Mouse (Mus musculus) c-Kit-positive CD71-negative TER-119-negative erythroid progenitor cells, embryonic 14.5 days (primary cell): ENCODE data around the gene Wdfy2.
A peak's percentile ranks its signal among the peaks of the same experiment; 100 is the strongest.
"Not testable (repeated sequence)": the region's sequence is repeated elsewhere in the genome, so short reads cannot be mapped to it uniquely, and the experiment has no call there.

Experiments
- DNase-seq: peaks from one replicate; pipeline ENCODE4 v3.0.0-alpha.2; 2013; ENCODE audit warnings: low read depth

Wdfy2 gene

DNA sequence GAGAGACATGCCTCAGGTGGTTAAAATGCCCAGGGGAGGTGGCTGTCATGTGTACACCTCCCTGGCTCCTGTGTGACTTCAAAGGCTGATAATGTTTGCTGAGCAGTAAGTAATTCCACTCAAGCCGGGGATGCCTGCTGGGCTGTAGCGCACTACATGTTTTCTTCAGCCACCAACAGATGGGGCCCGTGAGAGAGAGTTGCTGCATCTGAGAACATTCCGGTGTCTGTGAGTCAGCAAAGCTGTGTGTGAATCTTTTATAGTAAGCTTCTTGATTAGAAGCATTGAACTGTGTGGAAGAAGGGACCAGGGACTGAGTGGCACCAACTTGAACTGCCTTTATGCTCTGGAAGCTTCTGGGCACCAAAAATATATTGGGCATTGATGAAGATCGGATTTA lies 42.0 kb downstream of the Wdfy2 start:
- DNase-seq: peak; percentile 56

DNA sequence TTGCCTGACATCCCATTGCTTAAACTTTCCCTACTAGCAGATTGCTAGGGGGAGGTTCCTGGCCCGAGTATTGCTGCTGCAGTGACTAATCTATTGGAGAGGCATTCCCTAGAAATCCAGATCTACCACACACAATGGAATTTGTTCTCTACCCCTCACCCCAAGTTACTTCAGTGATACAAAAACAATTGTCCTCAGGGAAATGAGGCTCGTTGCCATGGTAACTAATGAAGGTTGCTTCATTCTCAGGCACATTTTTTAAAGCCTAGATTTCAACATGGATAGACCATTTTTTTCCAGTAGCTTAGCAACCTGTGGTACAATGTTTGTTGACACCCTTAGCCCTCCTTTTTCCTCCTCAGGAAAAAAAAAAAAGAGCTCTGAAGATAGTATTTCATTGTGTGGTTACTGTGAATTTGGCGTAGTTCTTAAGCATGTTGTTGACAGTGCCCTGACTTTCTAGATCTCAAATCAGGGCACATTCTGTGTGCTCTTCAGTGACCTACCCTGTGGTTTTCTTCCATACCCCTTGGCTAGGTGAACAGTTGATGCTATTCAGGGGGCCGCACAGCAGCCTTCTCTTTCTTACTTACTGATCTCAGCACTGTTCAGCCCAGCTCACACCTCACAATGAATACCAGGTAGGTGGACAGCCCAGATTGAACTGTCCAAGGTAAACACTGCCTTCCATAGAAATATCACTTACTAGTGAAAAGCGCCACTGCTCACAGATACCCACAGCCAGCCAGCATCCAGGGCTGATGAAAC lies 42.8 kb downstream of the Wdfy2 start:
- no peak for DNase-seq

DNA sequence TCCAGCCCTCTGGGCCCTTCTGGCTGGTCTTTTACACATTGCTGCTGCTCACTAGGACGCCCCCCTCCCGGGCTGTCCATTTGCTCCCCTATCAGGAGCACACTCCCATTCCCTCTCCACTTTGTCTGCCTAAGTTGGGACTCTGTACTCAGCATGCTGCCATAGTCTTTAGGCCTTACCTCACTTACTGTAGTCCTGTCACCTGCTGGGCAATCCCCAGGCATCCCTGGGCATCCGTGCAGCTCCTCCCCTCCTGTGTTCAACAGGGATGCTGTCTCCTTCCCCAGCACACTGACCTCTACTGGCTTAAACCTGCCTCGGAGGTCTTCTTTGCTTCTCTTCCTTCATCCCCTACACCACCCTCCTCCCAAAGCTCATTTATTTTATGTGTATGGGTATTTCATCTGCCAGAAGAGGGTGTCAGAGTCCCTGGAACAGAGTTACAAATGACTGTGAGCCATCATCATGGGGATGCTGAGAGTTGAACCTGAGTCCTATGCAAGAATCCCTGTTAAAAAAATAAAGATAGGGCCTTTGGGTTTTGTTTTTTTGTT lies 44.7 kb downstream of the Wdfy2 start:
- DNase-seq: no peak

DNA sequence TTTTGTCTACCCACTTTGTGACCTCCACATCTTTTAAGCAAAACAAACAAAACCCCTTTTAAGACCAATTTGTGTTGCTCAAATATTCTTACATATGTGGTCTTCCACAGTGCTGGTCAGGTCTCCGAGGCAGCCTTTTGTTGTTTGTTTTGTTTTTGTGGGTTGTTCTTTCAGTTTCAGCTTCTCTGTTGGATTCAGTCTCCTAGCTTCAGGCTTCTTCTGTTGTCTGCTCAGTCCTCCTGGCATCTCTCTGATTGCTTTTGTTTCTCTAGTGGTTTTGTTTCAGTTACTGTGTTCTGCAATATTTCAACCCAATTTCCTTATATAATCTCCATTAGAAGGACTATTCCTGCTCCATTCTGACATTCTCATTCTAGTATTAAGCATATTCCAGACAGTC lies 46.1 kb downstream of the Wdfy2 start:
- no peak for DNase-seq

DNA sequence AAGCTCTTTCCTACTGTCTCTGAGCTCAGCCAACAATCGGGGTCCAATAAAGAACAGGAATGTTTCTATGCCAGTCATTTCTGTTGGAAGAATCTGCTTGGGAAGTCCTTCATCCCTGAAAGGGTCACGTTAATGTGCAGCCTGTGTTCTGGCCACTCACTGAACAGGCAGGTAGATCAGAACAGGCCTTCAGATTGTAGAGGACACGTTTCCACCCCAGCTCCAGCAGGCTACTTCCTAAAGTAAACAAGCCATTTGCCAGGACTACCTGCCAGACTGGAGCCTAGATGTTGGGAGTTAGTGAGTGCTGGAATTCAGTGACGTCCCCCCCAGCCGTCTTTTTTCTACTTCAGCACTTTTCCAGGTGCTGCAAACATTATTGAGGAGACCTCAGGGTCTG lies 46.7 kb downstream of the Wdfy2 start:
- DNase-seq: no peak

DNA sequence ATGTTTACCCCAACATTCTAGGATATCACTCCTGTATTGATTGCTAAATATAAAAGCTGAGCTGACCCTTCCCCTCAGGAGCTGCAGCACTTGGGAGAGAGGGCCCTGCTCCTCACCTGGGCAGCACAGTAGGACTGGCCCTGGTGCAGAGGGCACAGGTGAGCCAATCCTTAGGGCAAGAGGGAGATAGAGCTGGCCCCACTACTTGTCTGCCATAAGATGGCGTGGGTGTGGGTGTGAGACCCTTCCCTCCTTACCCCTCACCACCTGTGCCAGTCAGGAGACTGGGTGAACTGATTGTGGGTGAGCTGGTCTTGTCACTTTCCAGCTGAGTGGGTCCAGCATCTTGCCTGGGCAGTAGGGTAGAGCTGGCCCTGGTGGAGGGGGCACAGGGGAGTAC lies 47.2 kb downstream of the Wdfy2 start:
- no peak for DNase-seq

DNA sequence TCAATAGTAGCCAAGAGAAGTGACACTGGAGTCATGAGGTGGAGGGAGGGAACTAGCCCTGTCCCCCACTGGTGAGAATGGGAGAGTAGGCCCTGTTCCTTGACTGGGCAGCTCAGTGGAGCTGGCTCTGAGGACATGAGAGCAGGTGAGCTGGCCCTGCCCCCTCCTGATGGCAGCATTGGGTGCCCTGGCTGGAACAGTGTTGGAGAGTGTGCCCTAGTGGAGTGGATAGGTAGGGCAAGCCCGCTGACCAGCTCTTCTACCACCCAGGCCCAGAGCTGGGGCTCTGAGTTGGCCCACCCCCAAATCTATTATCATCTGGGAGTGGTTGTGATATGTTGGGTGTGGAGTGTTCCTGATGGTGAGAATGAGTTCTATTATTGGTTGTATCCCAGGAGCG lies 47.7 kb downstream of the Wdfy2 start:
- no peak for DNase-seq

DNA sequence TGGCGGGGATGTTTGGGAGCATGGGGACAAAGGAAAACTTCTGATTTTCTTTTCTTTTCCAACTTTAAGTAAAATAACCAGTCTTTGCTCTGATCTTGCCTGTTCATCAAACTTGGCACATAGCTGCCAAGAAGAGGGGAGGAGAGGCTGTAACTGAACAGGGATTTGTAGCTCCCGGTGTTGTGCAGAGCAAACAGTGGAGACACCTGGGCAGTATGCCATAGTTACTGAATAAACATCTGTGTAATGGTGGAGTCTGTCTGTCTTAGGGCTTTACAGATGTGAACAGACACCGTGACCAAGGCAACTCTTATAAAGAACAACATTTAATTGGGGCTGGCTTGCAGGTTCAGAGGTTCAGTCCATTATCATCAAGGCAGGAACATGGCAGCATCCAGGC lies 53.9 kb downstream of the Wdfy2 start:
- no peak for DNase-seq

DNA sequence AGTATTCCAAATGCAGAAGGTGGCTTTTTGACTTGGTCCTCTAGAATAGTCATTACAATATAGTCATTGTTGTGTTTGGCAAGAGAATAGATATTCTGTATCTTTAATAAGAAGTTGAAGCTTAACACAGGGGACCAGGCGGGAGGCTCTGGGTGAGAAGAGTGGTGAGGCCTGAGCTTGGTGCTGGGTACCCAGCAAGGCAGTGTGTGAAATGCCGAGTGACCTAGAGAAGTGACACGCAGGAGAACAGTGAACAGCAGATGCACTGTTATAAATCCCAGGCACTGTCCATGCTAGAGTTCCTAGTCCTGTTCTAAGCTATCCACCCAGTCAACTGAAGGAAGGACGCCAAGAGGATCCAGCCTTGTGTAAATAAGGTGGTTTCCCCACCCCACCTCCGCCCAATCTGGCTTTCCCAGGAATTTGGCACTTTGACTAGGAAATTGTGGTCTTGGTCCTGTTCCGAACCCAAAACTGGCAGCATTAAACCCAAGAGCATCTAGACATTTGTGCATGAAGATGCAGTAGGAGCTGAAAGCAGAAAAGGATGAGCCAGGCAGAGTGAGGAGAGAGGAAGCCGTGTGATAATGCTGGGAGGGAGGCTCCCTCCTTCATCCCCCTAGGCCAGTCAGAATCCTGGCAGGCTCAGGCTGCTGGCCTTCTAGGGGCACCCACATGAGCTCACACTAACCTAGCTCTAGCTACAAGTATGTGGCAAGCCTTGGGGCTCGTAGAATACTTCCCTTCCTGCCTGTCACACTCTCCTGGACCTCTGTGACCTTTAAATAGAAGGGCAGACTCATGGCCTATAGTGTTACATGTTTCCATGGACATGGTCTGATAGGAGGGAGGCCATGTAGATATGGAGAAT lies 55.5 kb downstream of the Wdfy2 start:
- DNase-seq: no peak

DNA sequence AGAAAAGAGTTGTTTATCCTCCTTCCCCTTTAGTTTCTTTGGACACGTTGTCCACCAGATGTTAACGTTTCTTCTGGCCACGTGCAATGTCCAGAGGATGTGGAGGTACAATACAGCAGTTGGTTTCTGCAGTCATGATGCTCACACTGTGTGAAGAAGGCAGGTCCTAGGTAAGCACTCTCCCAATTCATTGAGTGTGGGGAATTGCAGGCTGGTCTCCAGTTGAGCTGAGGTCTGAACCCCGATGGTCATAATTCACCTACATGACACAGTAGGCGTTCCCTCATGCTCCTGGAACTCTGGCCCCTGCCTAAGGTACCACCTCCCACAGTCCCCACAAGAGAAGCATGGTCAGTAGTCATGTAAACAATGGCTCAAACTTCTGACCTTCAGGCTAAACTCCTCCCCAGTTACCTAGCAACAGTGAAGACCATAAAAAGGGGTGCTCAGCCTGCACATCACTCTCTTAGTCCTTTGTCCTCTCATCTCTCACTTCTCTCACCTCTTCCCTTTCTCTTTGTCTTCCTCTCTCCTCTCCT lies 56.2 kb downstream of the Wdfy2 start:
- not testable (repeated sequence) for DNase-seq

DNA sequence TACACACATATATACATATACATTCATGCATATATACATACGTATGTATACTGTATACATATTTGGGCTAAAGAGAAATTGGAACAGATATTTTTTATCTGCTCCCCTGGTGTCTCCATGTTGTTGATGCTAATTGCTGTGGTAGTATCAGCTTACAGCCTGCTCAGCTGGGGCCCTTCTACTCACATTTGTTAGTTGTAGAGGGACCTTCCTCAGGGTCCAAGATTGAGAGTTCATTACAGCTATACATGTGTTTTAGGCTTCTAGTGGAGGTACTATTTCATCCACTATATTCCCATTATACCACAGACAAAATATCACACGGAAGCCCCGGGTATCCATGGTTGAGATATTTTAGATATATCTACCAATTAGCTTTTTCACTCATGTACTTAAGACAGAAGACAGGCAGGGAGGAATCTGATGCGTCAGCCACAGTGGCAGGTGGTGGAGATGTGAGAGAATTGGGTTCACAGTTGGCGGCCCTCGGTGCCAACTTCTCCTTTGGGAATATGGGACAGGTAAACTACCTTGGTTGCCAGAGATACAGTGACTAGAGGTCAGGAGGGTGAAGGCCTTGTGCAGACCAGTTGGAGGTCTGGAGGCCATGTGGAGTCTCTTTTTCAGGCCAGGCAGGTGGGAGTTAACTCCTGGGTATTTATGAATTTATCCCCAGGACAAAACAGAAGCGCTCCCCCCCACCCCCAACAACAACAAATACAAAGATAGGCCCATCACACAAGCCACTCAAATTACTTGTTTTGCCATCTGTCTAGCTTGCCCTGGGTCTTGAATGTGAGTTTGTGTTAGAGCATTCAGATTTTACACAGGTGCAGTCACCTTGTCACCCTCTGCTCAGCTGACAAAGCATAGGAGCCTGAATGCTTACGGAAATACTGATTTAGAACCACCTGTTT lies 57.7 kb downstream of the Wdfy2 start:
- DNase-seq: no peak

DNA sequence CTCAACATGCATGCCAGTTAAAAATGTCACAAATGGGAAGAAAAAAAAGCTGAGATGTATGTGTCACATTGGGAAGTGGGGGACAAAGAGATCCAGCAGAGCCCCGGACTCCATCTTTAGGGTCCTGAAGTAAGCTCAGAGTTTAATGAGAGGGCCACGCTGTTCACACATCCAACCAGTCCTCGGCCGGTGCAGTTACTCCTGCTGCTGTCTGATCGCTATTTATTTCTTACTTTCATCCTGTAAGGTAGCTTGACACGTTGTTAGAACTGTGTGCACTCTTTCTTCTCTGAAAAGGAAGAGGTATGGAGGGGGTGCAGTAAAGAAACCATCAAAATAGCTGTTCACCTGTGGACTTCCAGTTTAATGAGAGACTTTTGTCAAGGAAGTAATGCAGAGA lies 60.6 kb downstream of the Wdfy2 start:
- DNase-seq: no peak

DNA sequence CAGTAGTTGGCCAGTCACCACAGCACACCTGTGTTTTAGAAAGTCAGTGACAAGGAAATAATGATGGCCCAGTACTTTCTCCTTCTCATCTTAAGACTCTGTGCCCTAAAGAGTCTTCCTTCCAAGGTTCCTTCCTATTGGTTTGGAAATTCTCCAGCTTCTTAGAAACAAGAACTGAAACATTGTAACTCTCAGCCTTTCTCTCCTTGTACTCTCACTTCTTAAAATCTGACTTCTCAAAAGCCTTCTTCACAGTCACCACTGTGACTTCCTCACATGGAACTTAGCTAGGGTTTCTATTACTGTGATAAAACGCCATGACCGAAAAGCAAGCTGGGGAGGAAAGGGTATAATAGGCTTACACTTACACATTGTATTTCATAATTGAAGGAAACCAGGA lies 70.4 kb downstream of the Wdfy2 start:
- DNase-seq: no peak

DNA sequence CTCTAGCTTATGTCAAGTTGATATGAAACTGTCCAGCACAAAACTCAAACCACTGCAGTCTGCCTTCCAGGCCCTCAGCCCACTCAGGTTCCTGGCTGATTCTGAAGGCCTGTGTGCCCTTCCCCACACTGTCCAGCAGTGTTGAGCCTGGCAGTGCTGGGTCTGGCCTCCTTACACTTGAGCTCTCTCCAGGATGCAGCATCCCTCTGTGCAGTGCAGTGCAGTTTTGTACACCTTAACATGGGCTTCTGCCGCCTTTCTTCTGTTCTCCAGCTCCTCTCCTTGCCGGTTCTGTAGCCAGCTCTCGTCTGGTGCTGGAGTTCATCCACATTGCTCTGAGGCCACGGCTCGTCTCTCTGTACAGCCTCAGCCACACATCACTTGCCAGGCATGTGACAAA lies 71.1 kb downstream of the Wdfy2 start:
- no peak for DNase-seq

DNA sequence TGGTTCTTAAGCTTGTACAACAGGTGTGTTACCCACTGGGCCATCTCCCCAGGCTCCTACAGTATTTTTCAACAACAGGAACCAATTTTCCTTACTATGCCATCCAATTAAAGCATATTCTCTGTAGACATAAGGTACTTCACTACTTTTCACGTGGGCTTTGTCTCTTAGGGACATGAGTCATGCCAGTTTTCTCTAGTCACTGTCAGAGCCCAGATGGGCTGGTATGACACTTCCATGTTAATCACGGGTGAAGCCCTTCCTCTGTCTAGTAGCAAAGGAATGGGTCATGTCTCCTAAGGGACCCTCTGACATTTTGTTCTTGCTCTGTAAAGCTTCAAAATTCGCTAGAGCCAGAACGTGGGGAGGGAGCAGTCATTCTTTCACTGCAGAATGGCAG lies 73.4 kb downstream of the Wdfy2 start:
- DNase-seq: no peak

DNA sequence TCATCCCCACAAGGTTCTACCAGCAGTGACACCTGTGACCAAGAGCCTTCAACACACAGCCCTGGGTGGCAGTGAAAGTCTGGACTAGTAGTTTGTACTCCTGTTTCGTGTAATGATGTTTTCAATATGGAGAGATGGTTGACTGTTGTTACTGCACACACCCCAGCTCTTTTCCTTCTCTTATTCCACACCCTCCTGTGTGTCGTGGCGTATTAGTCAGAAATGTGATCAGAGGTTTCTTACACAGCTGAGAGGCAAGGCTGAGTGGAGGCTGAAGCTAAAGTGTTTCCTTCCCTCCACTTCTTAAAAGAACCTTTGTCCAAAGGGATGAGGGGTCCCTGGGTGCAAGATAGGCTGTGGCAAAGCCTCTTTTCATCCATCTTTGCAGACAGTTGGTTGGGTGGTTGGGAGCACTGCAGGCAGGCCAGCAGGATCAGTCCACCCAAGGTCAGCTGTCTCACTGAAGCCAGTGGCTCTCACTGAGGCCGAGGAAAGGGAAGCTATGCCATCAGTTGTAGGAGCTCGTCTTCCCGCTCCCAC lies 77.7 kb downstream of the Wdfy2 start:
- no peak for DNase-seq

DNA sequence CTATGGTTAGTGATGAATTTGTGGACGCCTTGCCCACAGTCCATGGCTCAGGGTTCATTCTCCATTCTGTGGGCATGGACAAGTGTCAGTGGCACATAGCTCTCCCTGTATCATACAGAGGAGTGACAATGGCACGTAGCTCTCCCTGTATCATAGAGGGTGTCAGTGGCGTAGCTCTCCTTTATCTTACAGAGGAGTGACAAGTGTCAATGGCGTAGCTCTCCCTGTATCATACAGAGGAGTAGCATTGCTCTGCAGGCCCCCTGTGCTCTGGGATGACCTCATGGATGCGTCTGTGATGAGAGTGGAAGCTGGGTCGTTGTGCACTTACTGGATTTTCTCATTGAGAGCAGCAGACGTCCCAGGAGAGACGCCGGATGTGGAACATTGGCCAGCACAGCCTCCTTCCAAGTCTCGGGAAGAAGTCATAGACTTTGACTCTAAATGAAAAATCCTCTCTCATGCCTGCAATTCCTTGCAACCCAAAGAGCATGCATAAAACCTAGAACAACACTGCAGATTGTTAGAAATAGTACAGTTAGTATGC lies 79.1 kb downstream of the Wdfy2 start:
- DNase-seq: no peak

DNA sequence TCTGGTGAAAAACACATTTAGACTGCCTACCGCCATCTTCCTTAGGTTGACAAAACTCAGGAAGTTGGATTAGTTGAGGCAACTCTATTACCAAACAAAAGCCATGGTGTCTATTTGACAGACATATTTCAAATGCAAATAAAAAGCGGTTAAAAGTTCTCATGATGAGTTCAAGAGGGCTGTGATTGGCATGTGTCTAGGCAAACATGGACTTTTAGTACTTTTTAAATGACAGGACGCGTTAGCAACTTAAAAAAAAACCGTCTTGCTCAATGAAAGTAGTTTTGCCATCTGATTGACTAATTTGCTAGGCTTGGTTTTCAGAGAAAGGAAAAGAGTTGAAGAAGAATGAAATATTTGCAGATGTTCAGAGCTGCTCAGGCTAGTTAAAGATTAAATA lies 83.9 kb downstream of the Wdfy2 start:
- DNase-seq: no peak

DNA sequence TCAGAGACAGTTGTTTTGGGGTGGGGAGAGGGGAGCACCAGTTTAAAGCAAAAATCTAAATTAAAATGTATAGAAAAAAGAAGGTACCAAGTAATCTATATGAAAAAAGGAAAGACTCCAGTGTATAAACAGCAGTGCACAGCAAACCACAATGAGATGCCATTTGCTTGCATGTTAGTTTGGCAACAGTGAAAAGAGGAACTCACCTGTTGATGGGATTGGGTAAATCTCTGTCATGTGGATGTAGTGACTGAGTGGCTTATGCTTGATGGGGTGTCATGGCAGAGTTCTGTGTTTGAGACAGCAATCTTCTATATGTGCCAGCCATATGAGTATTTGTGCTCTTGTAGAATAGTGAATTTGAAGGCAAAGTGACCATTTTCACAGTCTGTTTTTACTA lies 85.2 kb downstream of the Wdfy2 start:
- DNase-seq: no peak

DNA sequence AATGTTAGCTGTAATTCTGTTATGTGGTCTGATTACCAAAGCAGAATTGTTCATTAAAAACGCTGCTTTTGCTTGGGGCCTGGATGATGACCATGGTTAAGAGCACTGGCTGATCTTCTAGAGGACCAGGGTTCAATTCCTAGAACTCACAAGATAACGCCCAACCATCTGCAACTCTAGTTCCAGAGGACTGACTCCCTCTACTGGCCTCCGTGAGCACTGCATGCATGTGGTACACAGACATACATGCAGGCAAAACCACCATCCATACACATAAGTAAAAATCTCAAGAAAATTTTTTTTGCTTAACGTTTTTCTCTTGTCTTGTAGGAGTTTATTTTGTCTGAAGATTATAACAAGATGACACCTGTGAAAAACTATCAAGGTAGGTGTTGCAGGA lies 87.3 kb downstream of the Wdfy2 start:
- DNase-seq: no peak

DNA sequence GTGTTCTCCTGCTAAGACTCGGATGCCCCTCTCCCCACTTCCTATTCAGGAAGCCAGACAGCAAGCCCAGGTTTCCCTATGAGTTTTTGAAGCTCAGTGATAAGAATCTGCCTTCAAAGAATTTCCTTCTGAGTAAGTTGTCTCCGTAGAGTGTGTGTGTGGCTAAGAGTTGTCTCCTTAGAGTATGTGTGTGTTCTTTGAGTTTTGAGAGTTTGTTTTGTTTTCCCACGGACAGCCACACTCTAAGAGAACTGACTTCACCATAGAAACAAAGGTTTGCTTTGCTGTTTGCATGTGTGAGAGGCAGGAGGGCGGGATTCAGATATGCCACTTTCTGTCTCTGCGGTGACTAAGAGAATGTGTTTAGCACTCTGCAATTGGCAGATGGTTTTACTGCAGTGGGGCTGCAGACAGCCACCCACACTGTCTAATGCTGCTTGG lies 90.6 kb downstream of the Wdfy2 start:
- DNase-seq: no peak
